Mouse (Mus musculus): ENCODE results near the gene Plxna4. TPM values are rescaled to one million over a fixed set of nuclear protein-coding genes. Genes with fewer than 3 reads are reported as not detected.
"Not testable (repeated sequence)": the region's sequence is repeated elsewhere in the genome, so short reads cannot be mapped to it uniquely, and the experiment has no call there.

The Plxna4 gene
- total RNA-seq, 2 experiments from 2014 or later: 56.3 to 61.4 TPM

- no peak for DNase-seq (ENCODE audit: low spot score in 2 of 2)
Observed at GRCm38 (mm10) chr6:32546915-32547314, 41.1 kb downstream of the Plxna4 start.

GRCm38 (mm10) chr6:32544021-32544420 is 44.0 kb downstream of the Plxna4 start:
- no peak for DNase-seq (ENCODE audit: low spot score in 2 of 2)

GRCm38 (mm10) chr6:32540155-32540554 is 47.8 kb downstream of the Plxna4 start:
- no peak for DNase-seq (ENCODE audit: low spot score in 2 of 2)

- DNase-seq (ENCODE audit: low spot score in 2 of 2): no peak
Observed at GRCm38 (mm10) chr6:32533962-32534740, 53.8 kb downstream of the Plxna4 start.

GRCm38 (mm10) chr6:32528081-32528570 is 59.9 kb downstream of the Plxna4 start:
- no peak for DNase-seq (ENCODE audit: low spot score in 2 of 2)

- no peak for DNase-seq (ENCODE audit: low spot score in 2 of 2)
Observed at GRCm38 (mm10) chr6:32527518-32527917, 60.5 kb downstream of the Plxna4 start.

- DNase-seq (ENCODE audit: low spot score in 2 of 2): no peak
Observed at GRCm38 (mm10) chr6:32526762-32527161, 61.2 kb downstream of the Plxna4 start.

- no peak for DNase-seq (ENCODE audit: low spot score in 2 of 2)
Observed at GRCm38 (mm10) chr6:32520097-32520496, 67.9 kb downstream of the Plxna4 start.

GRCm38 (mm10) chr6:32518617-32519016 is 69.4 kb downstream of the Plxna4 start:
- DNase-seq (ENCODE audit: low spot score in 2 of 2): no peak

- no peak for DNase-seq (ENCODE audit: low spot score in 2 of 2)
Observed at GRCm38 (mm10) chr6:32514096-32514495, 73.9 kb downstream of the Plxna4 start.

GRCm38 (mm10) chr6:32512010-32512409 is 76.0 kb downstream of the Plxna4 start:
- DNase-seq (ENCODE audit: low spot score in 2 of 2): no peak

- DNase-seq (ENCODE audit: low spot score in 2 of 2): no peak
Observed at GRCm38 (mm10) chr6:32510924-32511323, 77.1 kb downstream of the Plxna4 start.

- DNase-seq (ENCODE audit: low spot score in 2 of 2): no peak
Observed at GRCm38 (mm10) chr6:32510491-32510890, 77.5 kb downstream of the Plxna4 start.

GRCm38 (mm10) chr6:32509046-32509445 is 78.9 kb downstream of the Plxna4 start:
- no peak for DNase-seq (ENCODE audit: low spot score in 2 of 2)

GRCm38 (mm10) chr6:32504963-32505362 is 83.0 kb downstream of the Plxna4 start:
- no peak for DNase-seq (ENCODE audit: low spot score in 2 of 2)

- DNase-seq (ENCODE audit: low spot score in 2 of 2): not testable (repeated sequence)
Observed at GRCm38 (mm10) chr6:32501186-32501585, 86.8 kb downstream of the Plxna4 start.

GRCm38 (mm10) chr6:32498106-32498505 is 89.9 kb downstream of the Plxna4 start:
- DNase-seq (ENCODE audit: low spot score in 2 of 2): no peak

- no peak for DNase-seq (ENCODE audit: low spot score in 2 of 2)
Observed at GRCm38 (mm10) chr6:32496109-32496508, 91.9 kb downstream of the Plxna4 start.

GRCm38 (mm10) chr6:32495532-32495931 is 92.5 kb downstream of the Plxna4 start:
- DNase-seq (ENCODE audit: low spot score in 2 of 2): no peak

- DNase-seq (ENCODE audit: low spot score in 2 of 2): no peak
Observed at GRCm38 (mm10) chr6:32493557-32493956, 94.4 kb downstream of the Plxna4 start.

- no peak for DNase-seq (ENCODE audit: low spot score in 2 of 2)
Observed at GRCm38 (mm10) chr6:32487121-32487520, 100.9 kb downstream of the Plxna4 start.

GRCm38 (mm10) chr6:32482469-32482868 is 105.5 kb downstream of the Plxna4 start:
- DNase-seq (ENCODE audit: low spot score in 2 of 2): no peak

- no peak for DNase-seq (ENCODE audit: low spot score in 2 of 2)
Observed at GRCm38 (mm10) chr6:32480741-32481140, 107.3 kb downstream of the Plxna4 start.

All from left cerebral cortex, adult 18-20 months (tissue).